Mouse (Mus musculus): ENCODE measurements around the gene Zfp36. TPM values are rescaled to one million over a fixed set of nuclear protein-coding genes. Genes with fewer than 3 reads are reported as not detected.

The Zfp36 gene
- polyA plus RNA-seq, 1 experiment from 2014 or later = 7.5 TPM

- WGBS = under 1% methylated on average over 42 of the region's 43 CpGs
- peaks cover 39% of the 10 kb centered on the region for H3K36me3 ChIP-seq
- peak overlapping the region; percentile 82 for H3K4me3 ChIP-seq
- no peaks in the 10 kb centered on the region for H3K9me3 ChIP-seq (replicated peaks)
- H3K27me3 ChIP-seq (ENCODE audit: low read depth, poor library complexity, severe bottlenecking) = no peaks in the 10 kb centered on the region
- DNase-seq (ENCODE audit: low spot score) = peak; percentile 81
- peak overlapping the region; percentile 98 for H3K27ac ChIP-seq
- H3K4me1 ChIP-seq = peaks cover 49% of the 10 kb centered on the region
These were observed 8.5 kb downstream of the Zfp36 start for GRCm38 (mm10) chr7:28371514-28371989.

DNA sequence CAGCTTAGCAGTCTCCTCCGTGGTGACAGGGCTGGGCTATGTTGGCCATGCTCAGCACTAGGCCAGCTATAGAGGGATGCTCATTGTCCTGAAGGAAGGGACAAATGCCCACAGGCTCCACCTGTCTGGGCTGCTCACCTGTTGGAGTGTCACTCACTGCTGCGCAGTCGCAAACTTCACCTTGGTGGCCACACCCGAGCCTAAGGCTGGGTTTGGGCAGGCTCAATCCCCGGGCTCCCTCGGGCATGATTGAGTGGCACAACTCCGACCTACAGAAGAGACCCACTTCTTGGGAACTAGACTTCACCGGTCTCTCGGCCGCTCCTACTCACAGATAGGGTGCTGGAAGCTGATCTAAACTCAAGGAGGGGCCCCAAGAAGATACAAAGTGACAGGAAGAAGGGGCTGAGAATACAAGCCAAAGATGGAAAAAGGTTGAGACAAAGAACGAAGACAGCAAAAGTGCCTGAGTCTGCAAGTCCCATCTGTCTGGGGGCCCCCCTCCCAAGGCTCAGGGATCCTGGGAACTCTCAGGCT lies 9.0 kb downstream of the Zfp36 start:
- H3K4me1 ChIP-seq = peaks cover 44% of the 10 kb centered on the region

DNA sequence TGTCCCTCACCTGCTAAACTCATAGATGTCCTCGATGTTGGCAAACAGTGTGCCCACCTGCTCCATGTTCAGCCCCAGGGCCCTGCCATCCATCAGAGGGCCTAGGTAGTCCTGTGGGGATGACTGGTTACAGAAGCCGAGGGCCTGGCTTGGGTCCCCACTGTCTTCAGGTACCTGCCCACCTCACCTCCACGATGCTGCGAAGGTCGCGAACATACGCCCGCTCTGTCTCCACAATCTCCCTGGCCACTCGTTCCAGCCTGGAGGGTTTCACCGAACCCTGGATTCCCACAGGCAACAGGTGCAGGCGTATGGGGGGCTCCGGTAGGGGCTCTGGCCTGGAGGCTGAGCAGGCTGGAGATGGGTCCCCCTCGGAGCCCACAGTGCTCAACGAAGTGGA lies 10.0 kb downstream of the Zfp36 start:
- peak overlapping the region; percentile 82 for H3K4me3 ChIP-seq
- 94% methylated on average over 14 of the region's 14 CpGs for WGBS
- DNase-seq (ENCODE audit: low spot score) = no peak
- peak overlapping the region; percentile 42; the same call in 1 of the 2 replicates for H3K27ac ChIP-seq
- H3K9me3 ChIP-seq (replicated peaks) = no peaks in the 10 kb centered on the region
- peaks cover 37% of the 10 kb centered on the region for H3K4me1 ChIP-seq
- H3K27me3 ChIP-seq (ENCODE audit: low read depth, poor library complexity, severe bottlenecking) = no peaks in the 10 kb centered on the region
- H3K36me3 ChIP-seq = peaks cover 54% of the 10 kb centered on the region

More for the DNA sequence above, 9.0 kb downstream of the Zfp36 start:
- Histone ChIP-seq H3K9me3 (replicated peaks) (no peaks in the 10 kb centered on the region), H3K4me3 (peak overlapping the region; percentile 82), H3K36me3 (peaks cover 44% of the 10 kb centered on the region), H3K27me3 (ENCODE audit: low read depth, poor library complexity, severe bottlenecking) (no peaks in the 10 kb centered on the region), H3K27ac (peak overlapping the region; percentile 98)
- 12% methylated on average over 11 of the region's 11 CpGs for WGBS
- DNase-seq (ENCODE audit: low spot score) = no peak

GRCm38 (mm10) chr7:28368276-28368920 lies 11.7 kb downstream of the Zfp36 start:
- H3K4me1 ChIP-seq = peaks cover 27% of the 10 kb centered on the region
- no peak overlapping the region for H3K27ac ChIP-seq
- peak overlapping the region; percentile 18; the same call in 1 of the 2 replicates for H3K4me3 ChIP-seq
- peaks cover 71% of the 10 kb centered on the region for H3K36me3 ChIP-seq
- no peaks in the 10 kb centered on the region for H3K9me3 ChIP-seq (replicated peaks)
- H3K27me3 ChIP-seq (ENCODE audit: low read depth, poor library complexity, severe bottlenecking) = no peaks in the 10 kb centered on the region
- DNase-seq (ENCODE audit: low spot score) = no peak
- WGBS = 93% methylated on average over 16 of the region's 16 CpGs

DNA sequence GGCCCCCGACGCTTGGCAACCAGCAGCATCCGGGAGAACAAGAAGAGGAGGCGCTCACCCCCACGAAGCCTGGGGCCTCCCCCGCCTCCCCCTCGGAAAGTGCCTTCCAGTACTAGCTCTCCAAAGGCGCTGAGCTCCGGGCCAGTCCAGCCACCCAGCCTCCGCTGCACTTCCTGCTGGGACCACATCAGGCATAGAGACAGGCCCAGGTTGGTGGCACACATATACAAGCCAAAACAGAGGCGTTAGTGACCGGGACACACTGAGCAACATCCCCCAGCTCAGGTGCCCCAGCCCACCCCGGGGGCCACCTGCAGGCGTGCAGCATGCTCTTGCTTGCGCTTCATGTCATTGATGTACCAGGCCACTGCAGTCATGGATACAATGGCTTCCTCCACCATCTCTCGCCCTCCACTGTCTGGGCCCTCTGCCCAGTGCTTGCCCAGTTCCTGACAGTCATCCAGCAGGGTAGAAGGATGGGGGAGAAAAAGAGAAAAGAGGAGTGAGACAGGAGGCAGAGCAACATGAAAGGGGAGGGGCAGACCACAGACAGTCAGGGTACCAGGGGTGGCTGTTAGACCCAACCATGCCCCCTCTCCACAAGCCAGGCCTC lies 12.3 kb downstream of the Zfp36 start:
- Histone ChIP-seq H3K27ac (no peak overlapping the region), H3K27me3 (ENCODE audit: low read depth, poor library complexity, severe bottlenecking) (no peaks in the 10 kb centered on the region), H3K4me1 (peaks cover 27% of the 10 kb centered on the region), H3K4me3 (no peak overlapping the region), H3K36me3 (peaks cover 77% of the 10 kb centered on the region), H3K9me3 (replicated peaks) (no peaks in the 10 kb centered on the region)
- 92% methylated on average over 16 of the region's 16 CpGs for WGBS
- no peak for DNase-seq (ENCODE audit: low spot score)

- H3K9me3 ChIP-seq (replicated peaks) = no peaks in the 10 kb centered on the region
- H3K4me3 ChIP-seq = no peak overlapping the region
- H3K27me3 ChIP-seq (ENCODE audit: low read depth, poor library complexity, severe bottlenecking) = no peaks in the 10 kb centered on the region
- peaks cover 12% of the 10 kb centered on the region for H3K4me1 ChIP-seq
- no peak for DNase-seq (ENCODE audit: low spot score)
- no peak overlapping the region for H3K27ac ChIP-seq
- WGBS = 90% methylated on average over 16 of the region's 16 CpGs
- peaks cover 92% of the 10 kb centered on the region for H3K36me3 ChIP-seq
These were observed 17.5 kb downstream of the Zfp36 start for GRCm38 (mm10) chr7:28362441-28363060.

DNA sequence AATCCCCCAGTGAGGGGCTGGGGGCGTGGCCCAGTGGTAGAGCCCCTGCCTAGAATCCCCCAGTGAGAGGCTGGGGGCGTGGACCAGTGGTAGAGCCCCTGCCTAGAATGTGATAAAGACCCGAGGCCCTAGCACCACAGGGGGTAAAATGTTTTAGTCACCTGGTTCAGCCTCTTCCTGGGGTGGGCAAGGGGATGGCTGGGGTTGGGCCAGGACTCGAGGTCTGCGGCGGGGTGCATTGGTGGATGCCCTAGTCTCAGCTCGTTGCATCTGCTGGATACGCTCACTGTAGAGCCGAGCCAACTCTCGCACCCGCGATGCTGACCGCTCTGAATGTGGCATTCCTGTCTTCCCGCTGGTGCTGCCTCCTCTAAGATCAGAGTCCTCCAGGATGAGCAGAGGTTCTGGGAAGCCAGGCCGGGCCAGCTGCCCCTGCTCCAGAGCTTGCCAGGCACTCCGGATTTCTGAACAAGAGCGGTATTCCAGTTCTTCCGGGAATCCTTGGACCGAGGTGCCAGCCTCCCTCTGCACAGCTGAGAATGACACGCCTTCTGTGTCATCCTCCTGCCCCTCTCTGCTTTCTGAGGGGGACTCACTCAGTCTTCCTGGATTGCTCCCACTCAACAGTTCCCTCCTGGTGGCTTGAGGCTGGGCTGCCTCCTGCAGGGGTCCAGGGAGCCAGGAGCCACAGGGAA lies 18.3 kb downstream of the Zfp36 start:
- 96% methylated on average over 20 of the region's 20 CpGs for WGBS
- no peak overlapping the region for H3K4me3 ChIP-seq
- peaks cover 19% of the 10 kb centered on the region for H3K4me1 ChIP-seq
- H3K27ac ChIP-seq = no peak overlapping the region
- no peaks in the 10 kb centered on the region for H3K9me3 ChIP-seq (replicated peaks)
- H3K36me3 ChIP-seq = peaks cover 85% of the 10 kb centered on the region
- no peaks in the 10 kb centered on the region for H3K27me3 ChIP-seq (ENCODE audit: low read depth, poor library complexity, severe bottlenecking)
- no peak for DNase-seq (ENCODE audit: low spot score)

- H3K9me3 ChIP-seq (replicated peaks) = no peaks in the 10 kb centered on the region
- no peak overlapping the region for H3K4me3 ChIP-seq
- DNase-seq (ENCODE audit: low spot score) = no peak
- H3K27ac ChIP-seq = no peak overlapping the region
- H3K4me1 ChIP-seq = peaks cover 24% of the 10 kb centered on the region
- peaks cover 78% of the 10 kb centered on the region for H3K36me3 ChIP-seq
- H3K27me3 ChIP-seq (ENCODE audit: low read depth, poor library complexity, severe bottlenecking) = no peaks in the 10 kb centered on the region
- 94% methylated on average over 6 of the region's 6 CpGs for WGBS
These were observed 19.8 kb downstream of the Zfp36 start for GRCm38 (mm10) chr7:28360291-28360690.

GRCm38 (mm10) chr7:28359854-28360253 lies 20.2 kb downstream of the Zfp36 start:
- no peak overlapping the region for H3K27ac ChIP-seq
- no peak overlapping the region for H3K4me3 ChIP-seq
- H3K9me3 ChIP-seq (replicated peaks) = no peaks in the 10 kb centered on the region
- 91% methylated on average over 10 of the region's 10 CpGs for WGBS
- DNase-seq (ENCODE audit: low spot score) = no peak
- peaks cover 78% of the 10 kb centered on the region for H3K36me3 ChIP-seq
- no peaks in the 10 kb centered on the region for H3K27me3 ChIP-seq (ENCODE audit: low read depth, poor library complexity, severe bottlenecking)
- H3K4me1 ChIP-seq = peaks cover 24% of the 10 kb centered on the region

GRCm38 (mm10) chr7:28358431-28358830 lies 21.6 kb downstream of the Zfp36 start:
- Histone ChIP-seq H3K27ac (peak overlapping the region; percentile 70; the same call in 1 of the 2 replicates), H3K9me3 (replicated peaks) (no peaks in the 10 kb centered on the region), H3K27me3 (ENCODE audit: low read depth, poor library complexity, severe bottlenecking) (no peaks in the 10 kb centered on the region), H3K4me3 (no peak overlapping the region), H3K36me3 (peaks cover 77% of the 10 kb centered on the region), H3K4me1 (peaks cover 24% of the 10 kb centered on the region)
- DNase-seq (ENCODE audit: low spot score) = no peak
- 73% methylated on average over 7 of the region's 7 CpGs for WGBS

GRCm38 (mm10) chr7:28357984-28358383 lies 22.1 kb downstream of the Zfp36 start:
- peaks cover 77% of the 10 kb centered on the region for H3K36me3 ChIP-seq
- no peak for DNase-seq (ENCODE audit: low spot score)
- no peak overlapping the region for H3K4me3 ChIP-seq
- 19% methylated on average over 5 of the region's 5 CpGs for WGBS
- peaks cover 24% of the 10 kb centered on the region for H3K4me1 ChIP-seq
- no peaks in the 10 kb centered on the region for H3K27me3 ChIP-seq (ENCODE audit: low read depth, poor library complexity, severe bottlenecking)
- H3K9me3 ChIP-seq (replicated peaks) = no peaks in the 10 kb centered on the region
- peak overlapping the region; percentile 70 for H3K27ac ChIP-seq

DNA sequence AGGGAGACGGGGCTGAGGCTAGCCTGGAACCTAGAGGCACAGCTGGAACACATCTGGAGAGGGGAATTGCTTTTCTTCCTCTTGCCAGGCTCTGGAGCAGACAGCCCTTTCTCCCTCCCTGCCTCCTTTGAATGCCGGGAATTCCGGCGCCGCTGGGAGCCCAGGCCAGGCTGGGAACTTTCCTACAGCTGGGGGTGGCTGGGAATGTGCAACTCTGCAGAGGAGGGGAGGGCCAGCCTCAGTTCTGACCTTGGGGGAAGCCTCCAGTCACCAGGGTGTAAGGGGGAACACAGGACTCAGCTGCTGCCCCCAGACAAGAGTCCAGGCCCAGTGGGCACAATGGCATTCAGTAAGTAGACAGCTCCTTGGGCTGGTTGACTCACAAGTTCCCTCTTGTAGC lies 23.1 kb downstream of the Zfp36 start:
- H3K4me1 ChIP-seq = peaks cover 26% of the 10 kb centered on the region
- DNase-seq (ENCODE audit: low spot score) = peak; percentile 72
- H3K36me3 ChIP-seq = peaks cover 77% of the 10 kb centered on the region
- H3K27me3 ChIP-seq (ENCODE audit: low read depth, poor library complexity, severe bottlenecking) = no peaks in the 10 kb centered on the region
- no peaks in the 10 kb centered on the region for H3K9me3 ChIP-seq (replicated peaks)
- H3K27ac ChIP-seq = peak overlapping the region; percentile 70
- 2% methylated on average over 5 of the region's 5 CpGs for WGBS
- no peak overlapping the region for H3K4me3 ChIP-seq

Data from limb, embryonic 10.5 days (tissue).